Mouse (Mus musculus) heart, adult 2 months (tissue): ENCODE measurements around the gene Celf3.

Experiments
- CTCF ChIP-seq: fragments of 200-600 bp; IDR thresholded peaks from 2 replicates; pipeline ENCODE4 v1.8.1; 2022; ENCODE audit warnings: antibody characterized with exemption, mild to moderate bottlenecking, moderate library complexity
- EP300 ChIP-seq: fragments of 200-500 bp; IDR thresholded peaks from 2 replicates; pipeline ENCODE4 v1.6.1; 2011; ENCODE audit warnings: low read depth, low read length, control low read depth; ENCODE audit not compliant: insufficient read depth
- POLR2A ChIP-seq: fragments of 200-500 bp; IDR thresholded peaks from 2 replicates; pipeline ENCODE4 v1.6.1; 2011; ENCODE audit warnings: mild to moderate bottlenecking, low read depth, low read length, control low read depth; ENCODE audit not compliant: insufficient read depth

GRCm38 (mm10) chr3:94459834-94460233 is 18.3 kb upstream of the Celf3 start:
- TF ChIP-seq CTCF (no peak), EP300 (no peak), POLR2A (no peak)
